Mouse (Mus musculus): ENCODE results near the gene Ilf2. TPM values are rescaled to one million over a fixed set of nuclear protein-coding genes. Genes with fewer than 3 reads are reported as not detected.
A peak's percentile ranks its signal among the peaks of the same experiment; 100 is the strongest.

The Ilf2 gene
- total and polyA plus RNA-seq, 2 experiments from 2014 or later: 136 to 182 TPM

- H3K4me3 ChIP-seq (ENCODE audit: low read depth, low read length): no peak overlapping the region
- H3K9ac ChIP-seq (replicated peaks; ENCODE audit: low read length, poor library complexity, severe bottlenecking): no peak overlapping the region
- no peaks in the 10 kb centered on the region for H3K36me3 ChIP-seq (ENCODE audit: insufficient read depth, low read length)
- DNase-seq (ENCODE audit: low spot score) (no peak), ATAC-seq (ENCODE audit: low FRiP score) (no peak)
- 74% methylated on average over 2 of the region's 2 CpGs for WGBS
- TF ChIP-seq CTCF (IDR thresholded peaks at IDR 0.05): no peak
- H3K27ac ChIP-seq (ENCODE audit: low read depth, low read length): no peak overlapping the region
- no peak overlapping the region for H3K4me2 ChIP-seq (ENCODE audit: low read depth, low read length, poor library complexity, severe bottlenecking)
- H3K27me3 ChIP-seq (ENCODE audit: insufficient read depth, low read length): no peaks in the 10 kb centered on the region
- H3K9me3 ChIP-seq (ENCODE audit: low read length): no peaks in the 10 kb centered on the region
- H3K4me1 ChIP-seq (ENCODE audit: insufficient read depth, low read length): no peaks in the 10 kb centered on the region
These were observed 50.1 kb downstream of the Ilf2 start for GRCm38 (mm10) chr3:90526076-90526475.

GRCm38 (mm10) chr3:90526580-90526979 is 50.7 kb downstream of the Ilf2 start, which contains the start of gene S100a14:
Gene S100a14, plus strand, starts transcription at chr3:90526856.
- H3K9ac ChIP-seq (replicated peaks; ENCODE audit: low read length, poor library complexity, severe bottlenecking): no peak within 1 kb of the TSS
- TF ChIP-seq CTCF (IDR thresholded peaks at IDR 0.05): no peak
- ATAC-seq (ENCODE audit: low FRiP score) (peak; percentile 52; the same call in 1 of the 2 replicates), DNase-seq (ENCODE audit: low spot score) (no peak)
- no peak within 1 kb of the TSS for H3K4me2 ChIP-seq (ENCODE audit: low read depth, low read length, poor library complexity, severe bottlenecking)
- H3K27me3 ChIP-seq (ENCODE audit: insufficient read depth, low read length): no peaks in the 10 kb centered on the region
- no peak within 1 kb of the TSS for H3K4me3 ChIP-seq (ENCODE audit: low read depth, low read length)
- no peaks in the 10 kb centered on the region for H3K36me3 ChIP-seq (ENCODE audit: insufficient read depth, low read length)
- 81% methylated on average over 5 of the region's 5 CpGs for WGBS
- no peaks in the 10 kb centered on the region for H3K9me3 ChIP-seq (ENCODE audit: low read length)
- no peaks in the 10 kb centered on the region for H3K4me1 ChIP-seq (ENCODE audit: insufficient read depth, low read length)
- no peak within 1 kb of the TSS for H3K27ac ChIP-seq (ENCODE audit: low read depth, low read length)

- H3K4me3 ChIP-seq (ENCODE audit: low read depth, low read length): no peak overlapping the region
- no peak overlapping the region for H3K4me2 ChIP-seq (ENCODE audit: low read depth, low read length, poor library complexity, severe bottlenecking)
- no peaks in the 10 kb centered on the region for H3K9me3 ChIP-seq (ENCODE audit: low read length)
- no peak overlapping the region for H3K27ac ChIP-seq (ENCODE audit: low read depth, low read length)
- H3K9ac ChIP-seq (replicated peaks; ENCODE audit: low read length, poor library complexity, severe bottlenecking): no peak overlapping the region
- DNase-seq (ENCODE audit: low spot score): no peak
- no peaks in the 10 kb centered on the region for H3K36me3 ChIP-seq (ENCODE audit: insufficient read depth, low read length)
- no peaks in the 10 kb centered on the region for H3K4me1 ChIP-seq (ENCODE audit: insufficient read depth, low read length)
- 86% methylated on average over 7 of the region's 7 CpGs for WGBS
- H3K27me3 ChIP-seq (ENCODE audit: insufficient read depth, low read length): no peaks in the 10 kb centered on the region
- TF ChIP-seq CTCF (IDR thresholded peaks at IDR 0.05): no peak
- no peak for ATAC-seq (ENCODE audit: low FRiP score)
These were observed 51.5 kb downstream of the Ilf2 start for GRCm38 (mm10) chr3:90527291-90527873.

- Histone ChIP-seq H3K4me1 (ENCODE audit: insufficient read depth, low read length) (no peaks in the 10 kb centered on the region), H3K36me3 (ENCODE audit: insufficient read depth, low read length) (no peaks in the 10 kb centered on the region), H3K4me3 (ENCODE audit: low read depth, low read length) (no peak overlapping the region), H3K9me3 (ENCODE audit: low read length) (no peaks in the 10 kb centered on the region), H3K27me3 (ENCODE audit: insufficient read depth, low read length) (no peaks in the 10 kb centered on the region), H3K4me2 (ENCODE audit: low read depth, low read length, poor library complexity, severe bottlenecking) (no peak overlapping the region), H3K9ac (replicated peaks; ENCODE audit: low read length, poor library complexity, severe bottlenecking) (no peak overlapping the region), H3K27ac (ENCODE audit: low read depth, low read length) (no peak overlapping the region)
- WGBS: 77% methylated on average over 5 of the region's 5 CpGs
- no peak for TF ChIP-seq CTCF (IDR thresholded peaks at IDR 0.05)
- DNase-seq (ENCODE audit: low spot score) (no peak), ATAC-seq (ENCODE audit: low FRiP score) (no peak)
These were observed 55.8 kb downstream of the Ilf2 start for GRCm38 (mm10) chr3:90531713-90532112.

- no peaks in the 10 kb centered on the region for H3K9me3 ChIP-seq (ENCODE audit: low read length)
- H3K36me3 ChIP-seq (ENCODE audit: insufficient read depth, low read length): no peaks in the 10 kb centered on the region
- no peaks in the 10 kb centered on the region for H3K4me1 ChIP-seq (ENCODE audit: insufficient read depth, low read length)
- H3K4me3 ChIP-seq (ENCODE audit: low read depth, low read length): no peak overlapping the region
- no peak overlapping the region for H3K27ac ChIP-seq (ENCODE audit: low read depth, low read length)
- 86% methylated on average over 1 of the region's 1 CpGs for WGBS
- no peak for TF ChIP-seq CTCF (IDR thresholded peaks at IDR 0.05)
- H3K9ac ChIP-seq (replicated peaks; ENCODE audit: low read length, poor library complexity, severe bottlenecking): no peak overlapping the region
- ATAC-seq (ENCODE audit: low FRiP score): no peak
- H3K4me2 ChIP-seq (ENCODE audit: low read depth, low read length, poor library complexity, severe bottlenecking): no peak overlapping the region
- no peak for DNase-seq (ENCODE audit: low spot score)
- H3K27me3 ChIP-seq (ENCODE audit: insufficient read depth, low read length): no peaks in the 10 kb centered on the region
These were observed 59.5 kb downstream of the Ilf2 start for GRCm38 (mm10) chr3:90535446-90535845.

GRCm38 (mm10) chr3:90537141-90537904 is 61.4 kb downstream of the Ilf2 start, which contains the start of gene S100a16:
Gene S100a16, plus strand, starts transcription at chr3:90537254.
- peak; percentile 42 for DNase-seq (ENCODE audit: low spot score)

More at GRCm38 (mm10) chr3:90537141-90537904, 61.4 kb downstream of the Ilf2 start, which contains the start of gene S100a16:
- Histone ChIP-seq H3K4me1 (ENCODE audit: insufficient read depth, low read length) (no peaks in the 10 kb centered on the region), H3K27ac (ENCODE audit: low read depth, low read length) (no peak within 1 kb of the TSS), H3K9ac (replicated peaks; ENCODE audit: low read length, poor library complexity, severe bottlenecking) (no peak within 1 kb of the TSS), H3K4me2 (ENCODE audit: low read depth, low read length, poor library complexity, severe bottlenecking) (0 out of 2 replicates have a peak within 1 kb of the TSS, but pooled peaks have one; percentile 18), H3K9me3 (ENCODE audit: low read length) (no peaks in the 10 kb centered on the region), H3K36me3 (ENCODE audit: insufficient read depth, low read length) (no peaks in the 10 kb centered on the region), H3K4me3 (ENCODE audit: low read depth, low read length) (no peak within 1 kb of the TSS), H3K27me3 (ENCODE audit: insufficient read depth, low read length) (no peaks in the 10 kb centered on the region)
- WGBS: 46% methylated on average over 10 of the region's 10 CpGs
- no peak for ATAC-seq (ENCODE audit: low FRiP score)
- no peak for TF ChIP-seq CTCF (IDR thresholded peaks at IDR 0.05)

Measured in midbrain, postnatal 0 days (tissue).